Mouse (Mus musculus) liver, embryonic 14.5 days (tissue): ENCODE data around the gene Sh3pxd2a. TPM values are rescaled to one million over a fixed set of nuclear protein-coding genes. Genes with fewer than 3 reads are reported as not detected.
A peak's percentile ranks its signal among the peaks of the same experiment; 100 is the strongest.

Source experiments
- ATAC-seq: fragments of 200-750 bp; cut with Nextera tagmentation; 2 replicates; pipeline ENCODE4 v1.8.0; 2017; ENCODE audit warnings: moderate number of reproducible peaks, mild to moderate bottlenecking, moderate library complexity; ENCODE audit not compliant: insufficient read depth
- DNase-seq, 3 experiments: peaks; one replicate each; pipeline ENCODE4 v3.0.0-alpha.2; 2012 to 2013; ENCODE audit warnings: low read depth in 3 of 3, low spot score in 3 of 3
- H3K27ac ChIP-seq: fragments of 300-500 bp; sonication (generic); 2 replicates; pipeline ENCODE4 v1.5.1; 2014; ENCODE audit warnings: moderate library complexity, mild to moderate bottlenecking, control low read depth, inconsistent platforms
- H3K27me3 ChIP-seq: fragments of 300-500 bp; sonication (generic); 2 replicates; pipeline ENCODE4 v1.6.1; 2014; ENCODE audit warnings: mild to moderate bottlenecking, low read length, moderate library complexity; ENCODE audit not compliant: control insufficient read depth, insufficient read depth
- H3K36me3 ChIP-seq: fragments of 300-500 bp; sonication (generic); replicated peaks from 2 replicates; pipeline ENCODE4 v1.6.1; 2014; ENCODE audit warnings: low read depth; ENCODE audit not compliant: control insufficient read depth, insufficient read depth
- H3K4me1 ChIP-seq, 2 experiments: fragments of 200-500 bp in 1 of 2; fragments of 300-500 bp in 1 of 2; sonication (generic) in 1 of 2; replicated peaks; 2 replicates each; pipeline ENCODE4 v1.6.1; 2012 to 2014; ENCODE audit warnings: antibody characterized with exemption in 1 of 2, inconsistent platforms in 1 of 2, low read length in 1 of 2; ENCODE audit not compliant: control insufficient read depth in 2 of 2, insufficient read depth in 2 of 2
- H3K4me2 ChIP-seq: fragments of 300-500 bp; sonication (generic); 2 replicates; pipeline ENCODE4 v1.6.1; 2014; ENCODE audit warnings: low read depth, mild to moderate bottlenecking, control low read depth, moderate library complexity
- H3K4me3 ChIP-seq, 2 experiments: fragments of 200-500 bp in 1 of 2; fragments of 300-500 bp in 1 of 2; sonication (generic) in 1 of 2; 2 replicates each; pipeline ENCODE4 v1.5.1; 2012 to 2014; ENCODE audit warnings: low read depth in 2 of 2, low read length in 2 of 2, mild to moderate bottlenecking in 2 of 2, control low read depth in 1 of 2, inconsistent platforms in 1 of 2, moderate library complexity in 1 of 2; ENCODE audit not compliant: insufficient read depth in 1 of 2
- H3K9ac ChIP-seq: fragments of 300-500 bp; sonication (generic); replicated peaks from 2 replicates; pipeline ENCODE4 v1.6.1; 2014; ENCODE audit warnings: mild to moderate bottlenecking, control low read depth, moderate library complexity
- H3K9me3 ChIP-seq: fragments of 300-500 bp; sonication (generic); 2 replicates; pipeline ENCODE4 v1.6.1; 2016; ENCODE audit warnings: low read length, mixed read lengths; ENCODE audit not compliant: control insufficient read depth
- CTCF ChIP-seq: IDR thresholded peaks from 2 replicates; pipeline ENCODE4 v1.5.1; 2016; ENCODE audit warnings: antibody characterized with exemption, low read depth, control low read depth
- EP300 ChIP-seq: IDR thresholded peaks from 2 replicates; pipeline ENCODE4 v1.6.1; 2016; ENCODE audit warnings: antibody characterized with exemption, low read depth
- WGBS: fragments of 180-500 bp; shearing (Covaris S2); extraction: QIAGEN DNeasy Blood & Tissue Kit; methylation state at CpG from one replicate; pipeline ENCODE4 v1.1.7; 2014; ENCODE audit not compliant: insufficient replicate concordance; 5-methylcytosine and 5-hydroxymethylcytosine counted together
- polyA plus RNA-seq, 2 experiments: library from polyadenylated mRNA; depleted of rRNA in 1 of 2; stranded (reverse) in 1 of 2; unstranded in 1 of 2; fragments of >200 nt; fragmentation: Nextera tagmentation in 1 of 2; extraction: Ambion mirVana in 1 of 2; gene quantifications; 2 replicates each; pipeline versions ENCODE4 v1.2.1 to v1.2.3; 2012 to 2014

Sh3pxd2a gene
- polyA plus RNA-seq, 2 experiments, result 0.50 to 1.6 TPM

- H3K9ac ChIP-seq, result no peak overlapping the region
- no peak overlapping the region for H3K4me3 ChIP-seq
- no peak overlapping the region for H3K4me2 ChIP-seq
- ATAC-seq (no peak), DNase-seq (no peak)
- WGBS, result 52% methylated on average over 5 of the region's 5 CpGs
- no peaks in the 10 kb centered on the region for H3K9me3 ChIP-seq
- H3K27ac ChIP-seq, result no peak overlapping the region
- no peaks in the 10 kb centered on the region for H3K27me3 ChIP-seq
- H3K36me3 ChIP-seq, result no peaks in the 10 kb centered on the region
- 0 out of 4 replicates have a peak, but pooled peaks cover 0 to 6% of the 10 kb centered on the region in 2 experiments for H3K4me1 ChIP-seq
- TF ChIP-seq CTCF, result no peak
- no peak for TF ChIP-seq EP300
Observed at GRCm38 (mm10) chr19:47229461-47229860, 234.7 kb downstream of the Sh3pxd2a start.

DNA sequence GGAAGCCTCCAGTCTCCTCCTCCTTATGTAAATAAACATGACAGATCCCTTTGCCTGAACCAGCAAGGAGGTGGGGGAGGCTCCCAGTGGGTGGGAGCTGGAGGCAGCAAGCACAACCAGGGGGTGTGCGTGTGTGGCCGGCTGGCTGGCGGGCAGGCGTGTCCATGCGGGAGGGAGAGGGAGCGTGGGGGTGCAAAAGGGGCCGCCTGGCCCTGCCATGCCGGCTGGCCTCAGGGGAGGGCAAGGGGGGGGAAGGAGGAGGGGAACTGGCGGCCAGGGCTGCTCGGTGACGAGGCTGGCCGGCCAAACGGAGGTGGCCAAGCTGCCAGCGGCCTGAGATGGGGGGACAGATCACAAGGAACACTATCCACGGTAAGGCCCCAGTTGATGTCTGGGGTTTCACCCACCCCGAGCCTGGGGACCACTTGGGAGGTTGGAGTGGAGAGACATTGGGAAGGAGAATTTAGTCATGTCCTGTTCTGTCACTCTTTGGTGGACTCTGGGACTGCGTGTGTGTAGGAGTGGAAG lies 235.4 kb downstream of the Sh3pxd2a start:
- no peak overlapping the region for H3K9ac ChIP-seq
- H3K4me3 ChIP-seq, result no peak overlapping the region
- 10% methylated on average over 17 of the region's 17 CpGs for whole genome bisulfite sequencing
- no peak for DNase-seq
- 0 out of 4 replicates have a peak, but pooled peaks cover 0 to 6% of the 10 kb centered on the region in 2 experiments for H3K4me1 ChIP-seq
- H3K36me3 ChIP-seq, result no peaks in the 10 kb centered on the region
- H3K9me3 ChIP-seq, result no peaks in the 10 kb centered on the region
- peak overlapping the region; percentile 31; the same call in 1 of the 2 replicates for H3K4me2 ChIP-seq
- no peaks in the 10 kb centered on the region for H3K27me3 ChIP-seq
- H3K27ac ChIP-seq, result no peak overlapping the region
- no peak for TF ChIP-seq EP300
- no peak for TF ChIP-seq CTCF
- ATAC-seq, result no peak

DNA sequence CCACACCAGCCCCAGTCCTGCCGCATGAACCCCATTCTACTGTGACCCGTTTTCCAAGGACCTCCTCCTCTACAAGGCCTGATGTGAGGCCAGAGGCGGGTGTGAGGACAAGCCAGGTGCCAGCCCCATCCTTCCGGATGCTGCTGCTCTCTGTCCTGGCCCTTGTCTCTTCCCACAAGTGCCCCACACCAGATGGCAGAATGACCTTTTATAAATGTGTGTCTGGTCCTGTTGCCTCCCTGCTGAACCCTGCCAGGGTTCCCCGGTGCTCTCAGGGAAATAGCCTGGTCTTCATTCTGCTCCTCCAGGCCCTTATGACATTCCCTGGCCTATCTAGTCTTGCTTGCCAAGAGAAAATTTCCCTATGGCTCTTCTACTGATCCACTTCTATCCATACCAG lies 238.4 kb downstream of the Sh3pxd2a start:
- Histone ChIP-seq H3K9me3 (no peaks in the 10 kb centered on the region), H3K4me3 (no peak overlapping the region), H3K4me2 (no peak overlapping the region), H3K36me3 (no peaks in the 10 kb centered on the region), H3K4me1 (0 out of 4 replicates have a peak, but pooled peaks cover 0 to 6% of the 10 kb centered on the region in 2 experiments), H3K27me3 (no peaks in the 10 kb centered on the region), H3K9ac (no peak overlapping the region), H3K27ac (no peak overlapping the region)
- 76% methylated on average over 5 of the region's 5 CpGs for WGBS
- DNase-seq (no peak), ATAC-seq (no peak)
- TF ChIP-seq EP300 (no peak), CTCF (no peak)

- ATAC-seq (no peak), DNase-seq (no peak)
- no peak overlapping the region for H3K4me2 ChIP-seq
- no peaks in the 10 kb centered on the region for H3K27me3 ChIP-seq
- H3K9me3 ChIP-seq, result no peaks in the 10 kb centered on the region
- H3K27ac ChIP-seq, result no peak overlapping the region
- no peaks in the 10 kb centered on the region for H3K36me3 ChIP-seq
- WGBS, result 26% methylated on average over 4 of the region's 4 CpGs
- no peak for TF ChIP-seq EP300
- TF ChIP-seq CTCF, result no peak
- no peak overlapping the region for H3K4me3 ChIP-seq
- no peak overlapping the region for H3K9ac ChIP-seq
- peaks cover 0 to 8% of the 10 kb centered on the region in 2 experiments; a peak in 2 of 4 replicates for H3K4me1 ChIP-seq
Observed at GRCm38 (mm10) chr19:47224743-47225142, 239.5 kb downstream of the Sh3pxd2a start.

DNA sequence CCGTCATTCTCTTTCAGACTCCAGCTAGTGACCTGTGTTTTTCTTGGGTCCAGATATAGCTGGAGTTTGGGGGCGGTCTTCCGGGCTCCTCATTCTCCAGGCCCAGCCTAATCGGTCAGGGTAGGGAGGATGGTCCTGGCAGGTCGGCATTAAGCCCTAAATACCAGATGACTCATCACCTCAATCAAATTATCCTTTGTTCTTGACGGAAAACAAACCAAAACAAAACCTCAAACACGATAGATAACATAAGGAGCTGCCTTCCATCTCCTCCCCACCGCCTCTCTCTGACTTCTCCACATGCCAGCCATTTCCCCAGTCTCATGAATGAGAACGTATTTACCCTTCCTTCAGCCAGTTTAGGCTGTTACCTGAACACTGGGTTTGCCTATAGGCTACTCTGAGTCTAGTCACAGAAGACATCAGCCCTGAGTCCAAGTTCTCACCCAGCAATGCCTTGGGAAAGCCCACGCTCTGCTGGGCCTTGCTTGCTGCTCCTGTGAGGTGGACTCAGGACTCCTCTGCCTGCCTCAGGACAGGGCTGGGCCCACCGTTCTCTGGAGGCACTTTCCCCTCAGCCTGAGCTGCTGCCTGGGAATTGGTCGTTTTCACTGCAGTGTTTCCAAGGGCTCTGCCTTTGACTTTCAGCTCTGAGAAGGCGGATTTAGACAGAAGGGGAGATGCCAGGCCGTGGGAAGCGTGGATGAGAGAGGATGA lies 241.2 kb downstream of the Sh3pxd2a start:
- no peak for TF ChIP-seq EP300
- no peak for TF ChIP-seq CTCF
- 52% methylated on average over 15 of the region's 15 CpGs for WGBS
- ATAC-seq, result no peak

More for the DNA sequence above, 241.2 kb downstream of the Sh3pxd2a start:
- no peaks in the 10 kb centered on the region for H3K36me3 ChIP-seq
- H3K9ac ChIP-seq, result no peak overlapping the region
- no peaks in the 10 kb centered on the region for H3K27me3 ChIP-seq
- DNase-seq, result no peak
- no peaks in the 10 kb centered on the region for H3K9me3 ChIP-seq
- H3K4me1 ChIP-seq, result peaks cover 0 to 8% of the 10 kb centered on the region in 2 experiments; a peak in 3 of 4 replicates
- H3K4me3 ChIP-seq, result no peak overlapping the region
- H3K27ac ChIP-seq, result no peak overlapping the region
- no peak overlapping the region for H3K4me2 ChIP-seq
